Mouse (Mus musculus): ENCODE measurements around the gene Ccdc40. TPM values are rescaled to one million over a fixed set of nuclear protein-coding genes. Genes with fewer than 3 reads are reported as not detected.
"Not testable (repeated sequence)": the region's sequence is repeated elsewhere in the genome, so short reads cannot be mapped to it uniquely, and the experiment has no call there.

The Ccdc40 gene
- polyA plus RNA-seq, 3 experiments from 2014 or later, result 1.6 to 4.2 (median 3.3) TPM

- ATAC-seq, result no peak
These were observed 59.0 kb downstream of the Ccdc40 start for GRCm38 (mm10) chr11:119287207-119287992.

GRCm38 (mm10) chr11:119292861-119293260, 64.5 kb downstream of the Ccdc40 start:
- ATAC-seq, result not testable (repeated sequence)

- no peak for ATAC-seq
These were observed 69.6 kb downstream of the Ccdc40 start for GRCm38 (mm10) chr11:119297996-119298395.

- ATAC-seq, result no peak
These were observed 70.5 kb downstream of the Ccdc40 start for GRCm38 (mm10) chr11:119298917-119299316.

- ATAC-seq, result peak; percentile 96
These were observed 71.2 kb downstream of the Ccdc40 start, which contains the start of gene Eif4a3 for GRCm38 (mm10) chr11:119299391-119300245. TSS of gene Eif4a3 (minus strand) at chr11:119300089.

GRCm38 (mm10) chr11:119300246-119300935, 72.0 kb downstream of the Ccdc40 start:
- peak; percentile 65 for ATAC-seq

GRCm38 (mm10) chr11:119300986-119301385, 72.6 kb downstream of the Ccdc40 start:
- no peak for ATAC-seq

- peak; percentile 67 for ATAC-seq
These were observed 76.7 kb downstream of the Ccdc40 start for GRCm38 (mm10) chr11:119304904-119305712.

GRCm38 (mm10) chr11:119306762-119307657, 78.6 kb downstream of the Ccdc40 start:
- ATAC-seq, result no peak

GRCm38 (mm10) chr11:119307658-119307867, 79.2 kb downstream of the Ccdc40 start, which contains the start of gene Card14:
TSS of gene Card14 (plus strand) at chr11:119307768.
- ATAC-seq, result no peak

GRCm38 (mm10) chr11:119307916-119308315, 79.5 kb downstream of the Ccdc40 start:
- no peak for ATAC-seq

- ATAC-seq, result no peak
These were observed 82.2 kb downstream of the Ccdc40 start for GRCm38 (mm10) chr11:119310621-119311020.

GRCm38 (mm10) chr11:119314252-119314936, 86.0 kb downstream of the Ccdc40 start:
- no peak for ATAC-seq

Other genes starting within 250 kb of the Ccdc40 start
- gene Enpp7, start 240.4 kb upstream of the Ccdc40 start, polyA plus RNA-seq (2017; shearing (Covaris generic)), result not detected
- gene Cbx2, start 205.6 kb upstream of the Ccdc40 start, polyA plus RNA-seq (2017; shearing (Covaris generic)), result 1 to 10 TPM in 2 of 3 experiments, under 1 TPM in 1; 0.83 to 1.6 (median 1.0) TPM
- 1 to 10 TPM; 6.5 to 7.6 (median 7.5) TPM for gene Cbx8, start 187.6 kb upstream of the Ccdc40 start, polyA plus RNA-seq (2017; shearing (Covaris generic))
- 1 to 10 TPM; 2.0 to 3.6 (median 2.3) TPM for gene Cbx4, start 142.4 kb upstream of the Ccdc40 start, polyA plus RNA-seq (2017; shearing (Covaris generic))
- under 1 TPM; 0.20 to 0.55 (median 0.33) TPM for gene Tbc1d16, start 73 bp upstream of the Ccdc40 start, polyA plus RNA-seq (2017; shearing (Covaris generic))
- gene Gaa, start 39.3 kb downstream of the Ccdc40 start, polyA plus RNA-seq (2017; shearing (Covaris generic)), result 10 to 100 TPM in 2 of 3 experiments, 1 to 10 TPM in 1; 9.2 to 13.4 (median 11.8) TPM
- 100 to 1,000 TPM; 180 to 214 (median 192) TPM for gene Eif4a3, start 71.5 kb downstream of the Ccdc40 start, polyA plus RNA-seq (2017; shearing (Covaris generic))
- not detected for gene Card14, start 79.2 kb downstream of the Ccdc40 start, polyA plus RNA-seq (2017; shearing (Covaris generic))
- gene Sgsh, start 127.0 kb downstream of the Ccdc40 start, polyA plus RNA-seq (2017; shearing (Covaris generic)), result 10 to 100 TPM in 2 of 3 experiments, 1 to 10 TPM in 1; 7.9 to 16.6 (median 11.9) TPM
- gene Slc26a11, start 127.0 kb downstream of the Ccdc40 start, polyA plus RNA-seq (2017; shearing (Covaris generic)), result 10 to 100 TPM; 13.3 to 31.3 (median 23.4) TPM
- 10 to 100 TPM; 33.9 to 48.2 (median 43.3) TPM for gene Rnf213, start 164.5 kb downstream of the Ccdc40 start, polyA plus RNA-seq (2017; shearing (Covaris generic))

Data from inflammation-experienced regulatory T-cells, adult 6 months (primary cell).